Mouse (Mus musculus) left cerebral cortex, adult 11 months (tissue): ENCODE measurements around the gene Gm10282.

Experiments
- DNase-seq: peaks from one replicate; pipeline ENCODE4 v3.0.0; 2022; ENCODE audit warnings: low spot score

The Gm10282 gene

DNA sequence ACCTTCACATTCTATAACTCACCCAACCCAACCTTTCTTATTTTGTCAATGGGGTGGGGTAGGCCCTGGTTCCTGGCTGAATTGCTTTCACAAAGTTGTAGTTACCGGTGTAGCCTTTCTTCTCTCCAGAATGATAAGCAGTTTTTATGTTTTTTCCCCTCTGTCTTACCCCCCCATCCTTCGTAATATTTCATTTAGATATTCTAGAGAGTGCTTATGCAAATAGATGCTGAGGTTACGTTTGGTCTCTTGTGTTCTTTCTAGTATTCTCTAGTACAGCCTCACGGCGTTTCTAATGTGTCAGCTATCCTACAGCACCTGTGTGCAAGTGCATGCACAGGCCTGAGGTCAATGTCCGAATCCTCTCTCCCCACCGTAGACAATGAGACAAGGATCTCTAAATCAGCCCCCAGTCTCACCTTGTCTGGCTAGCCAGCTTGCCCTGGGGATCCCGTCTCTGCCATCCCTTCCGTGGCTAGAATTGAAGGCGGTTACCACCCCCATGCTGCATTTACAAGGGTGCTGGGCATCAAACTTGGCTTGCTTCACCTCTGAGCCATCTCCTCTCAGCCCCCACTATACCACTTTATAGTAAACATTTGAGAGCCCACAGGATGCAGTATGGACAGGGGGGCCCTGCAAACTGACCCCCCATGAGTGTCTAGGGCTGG lies 19.1 kb upstream of the Gm10282 start:
- DNase-seq, result no peak

DNA sequence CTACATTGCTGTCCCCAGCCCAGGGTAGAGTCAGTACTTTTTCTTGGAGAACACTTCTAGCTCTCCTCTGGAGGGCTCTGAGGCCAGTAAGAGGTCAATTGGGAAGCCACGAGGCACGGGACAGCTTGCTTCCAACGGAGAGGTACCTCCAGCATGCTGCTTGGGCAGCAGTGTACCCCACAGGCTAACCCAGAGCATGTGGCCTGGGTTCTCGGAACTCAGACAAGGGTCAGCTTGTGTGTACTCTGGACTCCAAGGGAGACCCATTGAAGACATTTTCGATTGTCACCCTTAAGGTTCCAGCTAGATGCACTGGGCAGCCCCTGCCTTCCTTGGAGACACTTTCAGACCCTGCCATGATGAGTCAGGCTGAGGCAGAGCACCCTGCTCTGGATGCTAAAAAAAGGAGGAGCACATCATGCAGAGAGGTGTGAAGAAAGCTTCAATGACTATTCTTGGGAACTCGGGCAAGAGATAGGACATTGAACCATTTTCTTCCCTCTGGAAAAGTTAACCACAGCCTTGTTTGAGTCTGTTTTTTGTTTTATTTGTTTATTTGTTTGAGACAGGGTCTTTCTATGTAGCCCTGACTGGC lies 18.2 kb upstream of the Gm10282 start:
- DNase-seq, result no peak

- DNase-seq, result no peak
Measured at GRCm38 (mm10) chr8:72322471-72322889, 17.4 kb upstream of the Gm10282 start.

- no peak for DNase-seq
Measured at GRCm38 (mm10) chr8:72321635-72322441, 16.8 kb upstream of the Gm10282 start.

DNA sequence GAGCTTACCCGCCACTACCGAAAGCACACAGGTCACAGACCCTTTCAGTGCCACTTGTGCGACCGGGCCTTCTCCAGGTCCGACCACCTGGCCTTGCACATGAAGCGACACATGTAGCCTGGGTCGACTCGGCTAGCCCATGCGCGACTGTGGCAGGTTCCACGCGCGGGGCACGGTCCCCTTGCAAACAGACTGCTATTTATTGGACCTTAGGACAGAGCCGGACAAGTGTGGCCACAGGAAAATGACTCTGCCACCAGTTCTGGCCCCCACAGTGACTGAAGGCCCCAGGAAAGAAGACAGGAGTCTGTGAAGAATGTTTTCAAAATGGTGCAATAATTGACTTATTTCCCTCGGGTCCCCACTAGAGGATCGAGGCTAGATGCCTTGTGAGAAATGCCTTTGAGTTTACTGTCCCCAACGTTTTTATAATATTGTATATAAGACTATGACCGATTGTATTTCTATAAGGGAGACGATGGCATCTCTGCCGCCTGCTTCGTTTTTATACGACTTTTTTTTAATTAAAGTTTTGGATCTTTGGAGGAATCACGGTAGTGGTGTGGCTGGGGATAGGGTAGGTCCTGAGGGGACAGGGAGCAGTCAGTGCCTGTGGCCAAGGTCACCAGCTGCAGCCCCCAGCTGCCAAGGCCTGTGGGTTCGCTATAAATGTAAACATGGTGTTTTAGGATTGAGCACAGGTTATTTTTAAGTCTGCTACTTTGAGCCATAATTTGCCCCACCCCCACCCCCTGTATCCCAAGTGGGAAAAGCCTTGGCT lies 15.9 kb upstream of the Gm10282 start:
- DNase-seq, result no peak

DNA sequence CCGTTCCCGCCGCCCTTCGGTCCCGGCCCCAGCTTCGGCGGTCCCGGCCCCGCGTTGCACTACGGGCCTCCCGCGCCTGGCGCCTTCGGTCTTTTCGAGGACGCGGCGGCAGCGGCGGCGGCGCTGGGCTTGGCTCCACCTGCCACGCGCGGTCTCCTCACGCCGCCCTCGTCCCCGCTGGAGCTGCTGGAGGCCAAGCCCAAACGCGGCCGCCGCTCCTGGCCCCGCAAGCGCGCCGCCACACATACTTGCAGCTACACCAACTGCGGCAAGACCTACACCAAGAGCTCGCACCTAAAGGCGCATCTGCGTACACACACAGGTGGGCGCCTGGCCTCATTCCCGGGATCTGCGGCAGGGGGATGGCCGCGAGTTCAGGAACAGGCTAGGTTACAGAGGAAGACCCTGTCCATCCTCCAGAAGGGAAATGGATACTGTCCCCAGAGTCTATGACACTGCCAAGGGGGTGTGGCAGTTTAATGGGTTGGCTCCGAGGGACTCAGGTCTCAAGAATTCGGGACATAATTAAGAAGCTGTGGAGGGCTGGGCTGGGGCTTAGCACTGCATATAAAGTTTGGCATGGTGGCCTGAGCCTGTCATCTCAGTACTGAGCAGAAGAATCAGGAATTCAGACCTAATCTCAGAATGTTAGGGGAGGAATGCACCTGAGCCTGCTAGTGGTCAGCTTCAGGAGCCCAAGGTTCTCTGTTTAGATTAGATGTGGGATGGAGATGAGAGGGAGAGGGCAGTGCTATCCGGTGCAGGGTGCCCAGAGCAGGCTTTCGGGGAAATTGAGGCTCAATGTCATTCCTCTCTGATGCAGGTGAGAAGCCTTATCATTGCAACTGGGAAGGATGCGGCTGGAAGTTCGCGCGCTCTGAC lies 15.1 kb upstream of the Gm10282 start:
- no peak for DNase-seq

DNA sequence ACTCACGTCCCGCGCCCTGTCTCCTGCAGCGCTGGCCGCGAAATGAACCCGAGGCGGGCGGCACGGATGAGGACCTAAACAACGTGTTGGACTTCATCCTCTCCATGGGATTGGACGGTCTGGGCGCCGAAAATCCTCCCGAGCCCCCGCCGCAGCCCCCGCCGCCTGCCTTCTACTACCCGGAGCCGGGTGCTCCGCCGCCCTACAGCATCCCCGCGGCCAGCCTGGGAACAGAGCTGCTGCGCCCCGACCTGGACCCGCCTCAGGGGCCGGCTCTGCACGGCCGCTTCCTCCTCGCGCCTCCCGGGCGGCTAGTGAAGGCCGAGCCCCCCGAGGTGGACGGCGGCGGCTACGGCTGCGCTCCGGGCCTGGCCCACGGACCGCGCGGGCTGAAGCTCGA lies 14.3 kb upstream of the Gm10282 start:
- DNase-seq, result no peak

- peak; percentile 77 for DNase-seq
Measured at GRCm38 (mm10) chr8:72318801-72319322, 13.8 kb upstream of the Gm10282 start, which contains the start of gene Klf2. Gene Klf2, plus strand, starts transcription at chr8:72319033.

- DNase-seq, result no peak
Measured at GRCm38 (mm10) chr8:72317741-72318301, 12.8 kb upstream of the Gm10282 start.

DNA sequence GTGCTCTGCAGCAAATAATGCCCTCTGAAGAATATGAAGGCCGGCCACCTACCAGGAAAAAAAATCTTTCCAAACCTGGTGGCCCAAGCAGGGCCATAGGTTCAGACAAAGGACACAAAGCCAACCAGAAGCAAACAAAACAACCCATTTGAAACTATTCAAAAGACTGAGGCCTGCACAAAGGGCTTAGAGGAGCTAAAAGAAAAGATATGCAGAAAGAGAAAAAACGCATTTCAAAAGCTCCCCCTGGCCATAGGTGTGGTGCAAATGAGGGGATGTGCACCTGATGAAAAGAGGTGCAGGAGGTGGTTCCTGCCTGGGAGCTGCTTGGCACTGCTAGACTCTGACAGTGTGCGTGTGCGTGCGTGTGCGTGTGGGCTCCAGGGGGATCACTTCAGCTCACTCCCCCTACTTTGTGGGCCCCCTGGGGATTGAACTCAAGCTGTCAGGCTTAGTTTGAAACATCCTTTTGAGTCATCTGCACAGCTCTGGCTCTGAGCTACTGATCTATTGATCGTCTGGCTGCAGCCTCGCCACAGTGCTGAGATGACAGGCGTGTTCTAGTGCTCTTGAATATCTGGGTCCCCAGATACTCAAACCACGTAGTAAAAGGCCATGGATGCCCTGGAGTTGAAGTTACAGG lies 11.1 kb upstream of the Gm10282 start:
- DNase-seq, result no peak

DNA sequence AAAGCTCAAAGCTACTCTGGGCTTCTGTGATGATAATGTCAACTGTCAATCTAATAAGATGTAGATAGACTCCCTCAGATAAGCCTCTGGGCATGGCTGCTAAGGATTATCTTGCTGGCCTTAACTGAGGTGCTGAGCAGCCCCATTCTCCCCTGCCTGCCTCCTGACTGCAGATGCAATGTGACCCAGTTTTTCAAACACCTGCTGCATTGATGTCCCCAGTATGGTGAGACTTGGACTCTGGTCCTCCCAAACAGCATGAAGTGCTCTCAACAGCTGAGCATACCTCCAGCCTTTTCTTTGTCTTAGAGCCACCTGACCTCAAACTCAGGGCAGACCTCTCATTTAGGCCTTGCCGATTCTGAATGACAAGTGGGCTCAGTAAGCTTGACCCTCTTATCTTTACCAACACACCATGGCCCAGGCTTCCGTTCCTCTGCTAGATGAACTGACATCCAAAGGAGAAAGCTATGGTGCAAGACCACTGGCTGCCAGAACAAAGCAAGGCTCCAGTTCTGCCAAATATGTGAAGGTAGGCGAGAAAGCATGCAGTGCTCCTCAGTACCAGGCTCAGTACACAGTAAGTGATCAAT lies 8.0 kb upstream of the Gm10282 start:
- no peak for DNase-seq

DNA sequence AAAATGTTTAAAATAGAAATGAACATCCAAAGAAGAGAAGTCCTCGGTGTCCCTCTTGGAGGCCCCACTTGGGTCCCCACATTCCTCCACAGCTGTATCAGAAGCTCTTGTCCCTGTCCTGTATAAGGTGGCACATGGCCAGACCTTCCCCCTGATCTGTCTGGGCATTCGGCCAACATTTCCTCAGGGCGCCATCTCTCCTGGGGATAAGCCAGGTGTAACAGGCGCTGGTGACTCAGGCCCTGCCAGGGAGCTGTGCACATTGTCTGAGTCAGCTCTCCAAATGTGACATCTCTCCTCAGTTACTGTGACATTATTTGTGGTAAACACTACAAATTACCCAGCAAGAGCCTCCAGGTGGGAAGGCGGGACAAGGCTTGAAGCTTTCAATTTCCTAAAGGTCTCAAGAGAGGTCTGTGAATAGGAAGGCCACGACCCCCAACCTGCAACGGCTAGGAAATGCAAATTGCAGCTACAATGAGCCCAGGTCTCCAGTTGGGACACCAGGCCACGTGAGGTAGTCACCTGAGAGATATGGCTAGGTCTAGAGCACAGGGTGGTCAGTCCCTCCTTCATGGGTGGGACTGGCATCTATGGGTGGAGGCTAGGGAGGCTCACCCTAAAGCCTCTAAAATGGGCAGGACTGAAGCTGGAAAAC lies 5.9 kb upstream of the Gm10282 start:
- peak; percentile 47 for DNase-seq

- no peak for DNase-seq
Measured at GRCm38 (mm10) chr8:72308276-72308675, 3.2 kb upstream of the Gm10282 start.

- DNase-seq, result no peak
Measured at GRCm38 (mm10) chr8:72306913-72307312, 1.9 kb upstream of the Gm10282 start.

DNA sequence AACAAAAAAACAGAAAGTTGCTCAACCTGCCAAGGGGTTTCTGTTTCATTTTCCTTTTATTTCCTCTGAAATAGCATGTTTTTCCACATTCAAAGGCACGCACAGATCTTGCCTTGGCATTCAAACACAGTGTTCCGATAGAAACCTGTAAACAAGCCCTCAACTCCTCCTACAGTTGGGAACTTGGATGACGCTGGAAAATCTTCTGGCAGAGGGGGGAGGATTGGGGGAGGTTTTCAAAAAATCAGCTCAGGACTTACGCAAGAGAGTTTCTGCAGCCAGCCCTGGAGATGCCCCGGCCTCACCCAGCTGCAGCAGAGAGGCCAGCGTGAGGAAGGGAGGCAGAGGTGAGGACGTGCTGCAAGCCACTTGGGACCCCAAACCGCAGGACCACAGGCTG lies 1.4 kb downstream of the Gm10282 start:
- DNase-seq, result no peak

DNA sequence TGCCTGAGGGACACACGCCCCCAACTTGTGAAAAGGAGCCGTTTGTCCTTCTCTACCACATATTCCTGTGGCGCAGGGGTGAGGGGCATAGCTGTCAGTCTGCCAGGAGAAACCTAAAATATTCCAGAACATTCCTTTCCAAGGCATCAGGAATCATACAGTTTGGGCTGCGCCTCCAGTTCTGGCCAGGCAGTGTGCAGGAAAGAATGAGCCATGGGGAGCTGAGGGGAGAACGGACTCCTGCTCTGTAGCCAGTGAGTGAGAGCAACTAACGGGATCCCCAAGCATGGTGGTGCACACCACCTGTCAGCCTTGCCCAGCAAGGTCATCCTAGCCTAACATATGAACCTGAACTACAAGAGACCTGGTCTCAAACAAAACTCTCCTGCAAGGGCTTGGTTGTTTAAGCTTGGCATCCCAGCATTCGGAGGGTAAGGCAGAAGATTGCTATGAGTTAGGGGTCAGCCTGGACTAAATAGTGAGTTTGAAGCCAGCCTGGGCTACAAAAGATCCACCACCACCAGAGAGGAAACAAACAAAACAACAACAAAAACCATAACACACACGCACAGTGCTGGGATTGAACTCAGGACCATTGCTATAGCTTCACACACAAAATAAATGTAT lies 2.0 kb downstream of the Gm10282 start:
- DNase-seq, result no peak

DNA sequence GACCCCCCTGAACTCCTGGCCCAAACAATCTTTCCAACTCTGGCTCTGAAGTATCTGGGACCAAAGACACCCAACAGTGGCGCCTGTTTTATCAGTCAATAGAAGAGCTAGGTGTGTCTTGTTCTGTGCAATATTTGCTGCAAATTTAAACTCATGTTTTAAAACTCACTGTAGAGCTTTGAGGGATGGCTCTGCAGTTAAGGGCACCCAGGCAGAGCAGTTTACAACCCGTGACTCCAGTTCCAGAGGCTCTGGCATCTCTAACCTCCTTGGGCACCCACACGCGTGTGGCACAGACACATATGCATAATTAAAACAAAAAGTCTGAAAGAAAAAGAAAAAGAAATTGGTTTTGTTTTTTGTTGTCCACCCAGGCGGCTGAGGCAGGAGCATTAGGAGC lies 3.6 kb downstream of the Gm10282 start:
- no peak for DNase-seq

DNA sequence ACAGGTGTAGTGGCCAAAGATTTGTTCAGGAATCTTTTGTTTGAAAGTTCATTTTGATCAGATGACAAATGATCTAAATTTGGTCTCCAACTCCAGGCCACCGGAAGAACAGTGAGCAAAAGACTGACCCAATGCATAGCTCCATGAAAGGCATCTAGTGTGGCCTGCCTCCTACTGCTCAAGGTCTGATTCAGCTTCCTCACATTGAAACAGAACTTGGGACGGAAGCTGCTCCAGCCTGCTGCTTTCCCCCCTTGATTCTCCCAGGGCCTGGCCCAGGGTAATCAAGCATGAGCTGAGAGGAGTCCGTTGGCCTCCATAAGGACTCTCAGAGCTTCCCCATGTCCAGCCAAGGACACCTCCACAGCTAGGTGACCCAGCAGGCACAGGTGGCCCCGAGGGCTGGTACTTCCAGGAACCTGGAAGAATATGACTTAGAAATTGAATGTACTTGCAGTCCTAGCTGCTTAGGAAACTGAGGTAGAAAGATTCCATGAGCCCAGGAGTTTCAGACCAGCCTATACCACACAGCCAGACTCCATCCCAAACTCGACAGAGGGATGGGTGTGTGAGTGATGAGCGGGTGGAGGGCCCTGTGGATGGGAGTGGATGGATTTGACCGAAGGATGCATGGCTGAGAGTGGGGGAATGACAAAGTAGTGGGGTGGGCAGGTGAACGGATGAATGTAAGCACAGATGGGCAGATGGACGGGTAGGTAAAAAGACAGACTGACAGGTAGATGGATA lies 4.2 kb downstream of the Gm10282 start:
- no peak for DNase-seq
